Mouse (Mus musculus) monocyte, adult 5-6 weeks (primary cell): ENCODE data around the gene Atxn1. TPM values are rescaled to one million over a fixed set of nuclear protein-coding genes. Genes with fewer than 3 reads are reported as not detected.

Experiments used
- ATAC-seq: fragments of 153-309, 156-312 bp; replicated peaks from 2 replicates; pipeline ENCODE4 v1.8.0; 2017; ENCODE audit warnings: mild to moderate bottlenecking; ENCODE audit not compliant: low TSS enrichment, insufficient number of reproducible peaks, severe bottlenecking, poor library complexity, low FRiP score
- total RNA-seq: library from RNA; stranded (forward); fragments of 200-1000, 200-491, 200-594 nt; gene quantifications from 3 replicates; pipeline ENCODE4 v1.2.3, GENCODE M21; 2017

Gene Atxn1
- total RNA-seq, 1 experiment from 2014 or later: 18.5 TPM

GRCm38 (mm10) chr13:45821764-45822490 is 142.9 kb downstream of the Atxn1 start:
- no peak for ATAC-seq

GRCm38 (mm10) chr13:45820473-45821230 is 144.2 kb downstream of the Atxn1 start:
- no peak for ATAC-seq

- ATAC-seq: no peak
Observed at GRCm38 (mm10) chr13:45816670-45817069, 148.1 kb downstream of the Atxn1 start.

- no peak for ATAC-seq
Observed at GRCm38 (mm10) chr13:45809777-45810410, 154.9 kb downstream of the Atxn1 start.

GRCm38 (mm10) chr13:45807593-45808043 is 157.2 kb downstream of the Atxn1 start:
- no peak for ATAC-seq

GRCm38 (mm10) chr13:45806600-45807525 is 157.9 kb downstream of the Atxn1 start:
- ATAC-seq: no peak

GRCm38 (mm10) chr13:45805915-45806599 is 158.8 kb downstream of the Atxn1 start:
- ATAC-seq: no peak

GRCm38 (mm10) chr13:45802620-45803410 is 162.0 kb downstream of the Atxn1 start:
- no peak for ATAC-seq

GRCm38 (mm10) chr13:45798248-45798647 is 166.6 kb downstream of the Atxn1 start:
- no peak for ATAC-seq

GRCm38 (mm10) chr13:45797696-45798095 is 167.1 kb downstream of the Atxn1 start:
- 0 out of 2 replicates have a peak, but pooled peaks have one; percentile 40 for ATAC-seq

- ATAC-seq: no peak
Observed at GRCm38 (mm10) chr13:45796286-45796685, 168.5 kb downstream of the Atxn1 start.

GRCm38 (mm10) chr13:45793796-45794195 is 171.0 kb downstream of the Atxn1 start:
- no peak for ATAC-seq

- no peak for ATAC-seq
Observed at GRCm38 (mm10) chr13:45786409-45786808, 178.4 kb downstream of the Atxn1 start.

GRCm38 (mm10) chr13:45783681-45784080 is 181.1 kb downstream of the Atxn1 start:
- no peak for ATAC-seq

- ATAC-seq: no peak
Observed at GRCm38 (mm10) chr13:45778750-45779149, 186.1 kb downstream of the Atxn1 start.

GRCm38 (mm10) chr13:45778171-45778570 is 186.6 kb downstream of the Atxn1 start:
- ATAC-seq: no peak

- ATAC-seq: no peak
Observed at GRCm38 (mm10) chr13:45775516-45775915, 189.3 kb downstream of the Atxn1 start.
